Mouse (Mus musculus) heart, postnatal 25 days (tissue): Measurements from ENCODE around the gene Cers2. TPM values are rescaled to one million over a fixed set of nuclear protein-coding genes. Genes with fewer than 3 reads are reported as not detected.

Source experiments
- DNase-seq: peaks from one replicate; pipeline ENCODE4 v3.0.0; 2022; ENCODE audit warnings: low spot score
- intact Hi-C: fragments of 180-260 bp; cut with DNase I; formaldehyde crosslinking; loops from one replicate; pipeline ENCODE4 v1.15.1; 2025
- total RNA-seq, 2 experiments: library from RNA; stranded (reverse); gene quantifications; 2 replicates each; pipeline ENCODE4 v1.2.3; 2021

The Cers2 gene
- 10 to 100 TPM; 35.9 to 40.4 TPM for total RNA-seq

- intact Hi-C loops = loop anchor here (2.0 to 5.0 kb wide), 3 partner anchors 32 to 118 kb away; partner anchors contain the start of genes Arnt and Prune1
- no peak for DNase-seq
These were observed at the start of gene Cers2 for GRCm38 (mm10) chr3:95314486-95315093. Cers2 (plus strand) TSS chr3:95314791.

- intact Hi-C loops = no loop called here
These were observed 48.5 kb upstream of the Cers2 start for GRCm38 (mm10) chr3:95266052-95266451.

GRCm38 (mm10) chr3:95267855-95268254, 46.7 kb upstream of the Cers2 start:
- no peak for DNase-seq
- intact Hi-C loops = no loop called here

More at GRCm38 (mm10) chr3:95266052-95266451, 48.5 kb upstream of the Cers2 start:
- DNase-seq = no peak

- intact Hi-C loops = no loop called here
These were observed 44.8 kb upstream of the Cers2 start for GRCm38 (mm10) chr3:95269789-95270188.

GRCm38 (mm10) chr3:95270766-95271364, 43.7 kb upstream of the Cers2 start:
- DNase-seq = no peak
- intact Hi-C loops = no loop called here

More at GRCm38 (mm10) chr3:95269789-95270188, 44.8 kb upstream of the Cers2 start:
- no peak for DNase-seq

DNA sequence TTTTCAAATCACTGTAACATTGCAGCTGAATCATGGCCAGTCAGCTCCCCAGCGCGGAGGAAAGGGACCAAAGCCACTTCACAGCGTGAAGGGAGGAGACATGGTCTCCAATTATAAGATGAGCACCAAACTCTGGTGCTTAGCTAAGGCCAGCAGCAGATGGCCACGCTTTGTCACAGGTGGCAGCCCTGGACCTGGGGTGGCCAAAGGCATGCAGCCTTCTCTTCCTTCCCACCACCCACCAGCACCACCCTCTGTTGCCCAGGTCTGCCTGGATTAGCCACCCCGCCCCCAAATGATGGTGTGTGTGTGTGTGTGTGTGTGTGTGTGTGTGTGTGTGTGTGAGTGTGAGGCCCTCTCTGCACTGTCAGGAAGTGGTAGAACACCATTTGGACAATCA, 41.1 kb upstream of the Cers2 start:
- intact Hi-C loops = no loop called here
- DNase-seq = no peak

DNA sequence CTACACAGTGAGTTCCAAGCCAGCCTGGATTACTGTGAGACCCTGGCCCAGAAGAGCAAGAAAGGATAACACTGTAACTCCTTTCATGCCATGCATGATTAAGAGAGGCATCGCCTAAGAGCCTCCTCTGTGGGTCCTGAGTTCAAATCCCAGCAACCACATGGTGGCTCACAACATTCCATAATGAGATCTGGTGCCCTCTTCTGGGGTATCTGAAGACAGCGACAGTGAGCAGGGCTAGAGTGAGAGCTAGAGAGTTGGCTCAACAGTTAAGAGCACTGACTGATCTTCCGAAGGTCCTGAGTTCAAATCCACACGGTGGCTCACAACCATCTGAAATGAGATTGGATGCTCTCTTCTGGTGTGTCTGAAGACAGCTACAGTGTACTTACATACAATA, 40.1 kb upstream of the Cers2 start:
- intact Hi-C loops = no loop called here
- no peak for DNase-seq

DNA sequence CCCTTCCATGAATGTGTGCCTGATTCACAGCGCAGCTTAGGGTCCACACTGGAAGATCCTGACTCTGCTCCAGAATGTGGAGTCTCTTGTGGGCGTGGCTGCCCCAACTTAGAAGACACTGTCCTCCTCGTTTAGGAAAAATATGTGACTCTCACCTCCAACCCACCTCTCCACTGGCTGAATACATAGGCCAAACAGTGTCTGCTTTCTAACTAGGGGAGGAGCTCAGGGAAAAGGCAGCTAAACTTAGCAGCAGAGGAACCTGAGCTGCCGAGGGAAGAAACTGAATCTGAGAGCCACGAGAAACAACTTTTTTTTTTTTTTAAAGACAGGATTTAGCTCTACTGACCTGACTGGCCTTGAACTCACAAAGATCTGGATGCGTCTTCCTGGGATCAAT, 39.4 kb upstream of the Cers2 start:
- intact Hi-C loops = no loop called here
- no peak for DNase-seq

DNA sequence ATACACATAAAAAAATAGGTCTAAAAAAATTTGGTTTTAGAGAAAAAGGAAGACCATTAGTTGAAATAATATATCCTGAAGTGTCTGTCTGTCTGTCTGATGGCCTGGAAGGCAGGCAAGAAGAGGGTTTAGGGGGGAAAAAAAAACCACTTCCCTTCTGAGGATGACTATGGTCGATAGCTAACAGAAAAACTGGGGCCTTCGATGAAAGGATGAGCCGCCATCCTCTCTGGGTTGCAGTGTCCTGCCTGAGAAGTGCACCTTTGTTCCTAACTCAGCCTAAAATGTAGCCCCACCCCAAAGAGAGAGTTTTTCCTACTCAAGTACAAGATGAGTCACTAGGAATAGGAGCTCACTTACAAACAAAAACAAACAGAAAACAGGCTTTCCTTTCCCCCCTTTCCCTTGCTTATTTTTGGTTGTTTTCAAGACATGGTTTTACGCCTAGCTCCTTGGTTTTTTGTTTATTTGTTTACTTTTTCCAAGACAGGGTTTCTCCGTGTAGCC, 38.1 kb upstream of the Cers2 start:
- intact Hi-C loops = no loop called here
- DNase-seq = no peak

DNA sequence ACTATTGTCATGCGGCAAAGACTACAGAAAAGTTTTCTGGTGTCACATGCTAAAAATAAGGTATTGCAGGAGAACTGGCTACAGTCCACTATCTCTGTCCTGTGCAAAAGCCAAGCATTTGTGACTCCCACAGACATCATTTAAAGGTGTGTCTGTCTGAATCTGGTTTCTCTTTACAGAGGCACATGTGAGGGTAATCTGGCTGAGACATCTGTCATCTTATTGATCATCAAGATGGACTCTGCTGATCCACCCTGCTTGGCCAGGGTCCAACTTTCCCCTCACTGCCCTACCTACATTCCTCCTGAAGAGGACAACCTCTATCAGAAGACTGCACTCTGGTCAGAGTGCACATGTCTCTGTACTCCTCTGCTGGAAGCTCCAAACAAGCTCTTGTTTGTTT, 37.4 kb upstream of the Cers2 start:
- DNase-seq = no peak
- intact Hi-C loops = no loop called here

DNA sequence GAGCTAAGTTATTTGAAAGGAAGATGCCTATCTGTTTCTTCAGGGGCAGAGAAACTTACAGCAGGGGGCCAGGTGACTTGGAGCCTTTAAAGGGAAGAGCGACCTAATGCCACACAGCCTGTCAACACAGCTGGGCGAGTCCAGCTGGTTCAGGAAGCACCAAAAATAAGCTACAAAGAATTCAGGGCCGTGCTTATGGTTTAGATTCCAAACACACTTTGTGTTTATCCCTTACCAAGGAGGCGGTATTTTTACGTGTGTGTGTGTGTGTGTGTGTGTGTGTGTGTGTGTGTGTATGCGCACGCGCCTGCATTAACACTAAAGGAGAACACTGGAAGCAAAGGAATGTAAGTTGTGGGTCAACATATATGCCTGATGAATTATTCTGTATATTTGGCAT, 33.8 kb upstream of the Cers2 start:
- intact Hi-C loops = loop anchor here (2.0 kb wide), 1 partner anchor 64 kb away; the partner anchor contains the start of gene Gabpb2
- DNase-seq = no peak

DNA sequence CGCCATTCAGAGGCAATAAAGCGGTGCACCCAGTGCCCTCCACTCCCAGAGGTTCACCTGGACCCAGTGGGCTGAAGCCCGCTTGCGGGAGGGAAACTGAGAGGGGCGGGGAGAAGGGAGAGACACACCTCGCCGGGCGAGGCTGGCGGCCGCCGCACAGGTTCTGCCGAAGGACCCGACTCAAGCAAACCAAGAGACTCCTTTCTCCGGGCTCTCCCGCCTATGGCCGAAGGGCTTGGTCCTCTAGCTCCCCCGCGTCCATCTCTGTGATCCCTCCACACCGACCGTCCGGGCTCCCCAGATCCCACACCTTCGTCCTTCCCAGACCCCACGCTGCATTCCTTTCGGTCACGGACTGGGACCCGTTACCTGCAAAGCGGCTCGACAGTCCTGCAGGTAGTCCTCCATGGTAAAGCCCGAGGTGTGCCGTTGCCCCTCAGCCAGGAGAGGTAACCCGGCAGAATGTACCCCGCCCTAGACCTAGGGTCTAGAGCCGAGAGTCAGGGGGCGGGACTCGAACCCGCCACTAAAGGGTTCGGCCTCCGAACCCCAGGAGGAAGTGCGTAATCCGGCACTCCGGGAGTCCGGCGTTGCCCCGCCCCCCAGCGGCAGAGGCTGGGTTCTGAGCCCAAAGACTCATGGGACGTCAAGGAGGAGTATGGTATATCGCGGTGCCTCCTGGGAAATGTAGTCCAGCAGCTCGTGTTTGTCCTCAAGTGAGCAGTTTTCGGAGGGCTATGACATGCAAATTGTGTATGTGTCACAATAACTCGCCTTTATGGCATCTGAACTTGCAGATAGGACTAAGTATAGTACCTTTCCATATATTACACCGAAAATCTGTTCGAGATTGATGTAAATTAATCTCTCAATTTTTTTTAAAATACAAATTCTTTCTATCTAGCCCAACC, 33.1 kb upstream of the Cers2 start, which contains the start of the genes Mindy1 and Prune1:
Gene Mindy1, plus strand, starts transcription at position 130 of the 911 bp plus-strand sequence.
Gene Prune1, minus strand, starts transcription at position 861 of the 911 bp plus-strand sequence.
- intact Hi-C loops = loop anchor here (2.0 kb wide), 2 partner anchors 33 to 65 kb away; partner anchors contain the start of genes Cers2 and Gabpb2
- peak; percentile 96 for DNase-seq

- intact Hi-C loops = loop anchor here (2.0 kb wide), 1 partner anchor 32 kb away; the partner anchor contains the start of gene Cers2
- peak; percentile 4 for DNase-seq
These were observed 32.2 kb upstream of the Cers2 start for GRCm38 (mm10) chr3:95282381-95282864.

DNA sequence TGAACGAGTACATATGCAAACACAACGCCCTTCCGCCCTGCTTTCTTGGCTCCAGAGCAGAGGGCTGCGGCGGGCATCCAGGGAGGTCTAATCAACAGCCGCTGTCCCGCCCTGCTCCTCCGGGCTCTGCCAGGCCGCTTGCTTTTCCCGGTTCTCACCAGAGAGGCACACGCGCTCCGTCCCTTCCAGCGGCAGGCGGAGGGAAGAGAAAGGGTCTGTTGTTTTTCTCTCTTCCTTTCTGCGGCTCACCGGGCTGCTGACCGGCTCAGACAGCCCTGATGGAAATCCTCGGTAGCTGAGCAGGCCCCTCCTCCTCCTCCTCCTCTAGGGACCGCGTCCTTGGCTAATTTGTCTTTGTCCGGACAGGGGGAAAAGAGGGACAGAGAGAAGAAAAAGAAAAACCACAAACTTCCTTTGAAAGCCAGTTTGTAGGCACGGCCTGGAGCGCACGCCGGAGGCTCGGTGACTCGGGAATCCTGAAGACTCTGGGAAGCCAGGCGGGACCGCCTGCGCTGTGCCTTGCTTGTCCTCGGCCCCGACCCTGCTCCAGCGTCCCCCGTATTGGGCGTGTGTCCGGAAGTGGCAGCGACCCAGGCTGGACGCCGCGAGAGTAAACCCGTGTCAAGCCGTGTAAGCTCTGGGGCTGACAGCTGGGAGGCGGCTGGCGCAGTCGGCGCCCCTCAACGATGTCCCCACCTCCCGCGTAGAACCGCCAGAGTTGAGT, 31.6 kb upstream of the Cers2 start:
- peak; percentile 76 for DNase-seq
- intact Hi-C loops = loop anchor here (2.0 kb wide), 1 partner anchor 32 kb away; the partner anchor contains the start of gene Cers2

DNA sequence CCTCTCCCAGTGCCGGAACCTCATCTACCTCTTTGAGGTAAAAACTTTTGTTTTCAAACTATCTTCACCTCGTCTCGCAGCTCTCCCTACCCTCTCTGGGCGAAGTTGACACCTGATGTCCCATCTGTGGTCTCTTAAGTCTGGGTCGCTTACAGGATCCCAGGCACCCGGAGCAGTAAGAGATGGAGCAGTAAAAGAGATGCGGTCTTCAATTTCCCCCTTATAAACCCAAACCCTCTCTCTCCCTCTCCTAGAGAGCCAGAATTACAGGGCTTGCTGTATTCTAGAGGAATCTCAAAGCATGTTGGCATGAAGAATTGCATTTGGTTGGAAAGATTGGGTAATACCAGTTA, 31.0 kb upstream of the Cers2 start:
- intact Hi-C loops = loop anchor here (2.0 kb wide), 1 partner anchor 31 kb away; the partner anchor contains the start of gene Cers2
- no peak for DNase-seq

- intact Hi-C loops = no loop called here
These were observed 30.5 kb upstream of the Cers2 start for GRCm38 (mm10) chr3:95284062-95284461.

DNA sequence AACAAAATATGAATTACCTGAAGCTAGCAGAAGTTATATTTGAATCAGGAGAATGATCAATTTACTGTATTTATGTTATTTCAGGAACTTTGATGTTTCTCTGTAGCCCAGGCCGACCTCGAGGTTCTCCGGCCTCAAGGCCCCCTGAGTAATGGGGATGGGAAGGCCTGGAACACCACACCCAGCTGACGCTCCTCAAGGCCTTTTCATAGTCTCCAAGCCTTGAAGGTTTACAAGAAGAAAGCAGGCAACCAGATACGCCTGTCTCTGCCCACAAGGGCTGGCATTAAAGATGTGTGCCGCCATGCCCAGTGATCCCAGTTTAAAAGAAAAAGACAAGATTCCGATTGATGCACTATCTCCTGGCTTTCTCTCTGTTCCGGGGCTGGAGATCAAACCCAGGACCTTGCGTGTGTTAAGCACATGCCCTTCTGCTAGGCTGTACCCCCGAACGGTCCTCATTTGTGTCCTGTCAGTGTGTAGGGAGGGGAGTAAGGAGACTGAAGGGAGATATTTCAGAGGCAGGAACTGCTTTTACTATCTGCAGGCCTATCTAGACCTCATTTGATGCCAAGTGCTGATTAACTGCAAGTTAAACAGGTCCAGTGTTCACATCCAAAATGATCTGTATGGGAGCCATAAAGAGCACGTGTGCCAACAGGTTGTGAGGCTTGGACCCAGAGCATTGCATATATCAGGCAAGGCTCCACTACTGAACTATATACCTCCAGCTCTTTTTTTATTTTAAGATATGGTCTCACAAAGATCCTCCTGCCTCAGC, 29.9 kb upstream of the Cers2 start:
- DNase-seq = no peak
- intact Hi-C loops = no loop called here

More at GRCm38 (mm10) chr3:95284062-95284461, 30.5 kb upstream of the Cers2 start:
- no peak for DNase-seq

- intact Hi-C loops = no loop called here
- DNase-seq = no peak
These were observed 29.2 kb upstream of the Cers2 start for GRCm38 (mm10) chr3:95285390-95285789.
